Mouse (Mus musculus) thymus, adult 2 months (tissue): ENCODE measurements around the gene Lrtm2.

Experiments
- CTCF ChIP-seq: fragments of 200-500 bp; IDR thresholded peaks from 2 replicates; pipeline ENCODE4 v1.5.1; 2012; ENCODE audit warnings: mild to moderate bottlenecking, control low read depth, low read length, moderate library complexity, borderline replicate concordance; ENCODE audit not compliant: control insufficient read depth, poor library complexity, insufficient read depth; ENCODE audit errors: extremely low read depth
- POLR2A ChIP-seq: fragments of 200-500 bp; IDR thresholded peaks from 2 replicates; pipeline ENCODE4 v1.6.1; 2012; ENCODE audit warnings: mild to moderate bottlenecking, low read length, control low read depth, moderate library complexity; ENCODE audit not compliant: control insufficient read depth, poor library complexity, insufficient read depth; ENCODE audit errors: extremely low read depth

DNA sequence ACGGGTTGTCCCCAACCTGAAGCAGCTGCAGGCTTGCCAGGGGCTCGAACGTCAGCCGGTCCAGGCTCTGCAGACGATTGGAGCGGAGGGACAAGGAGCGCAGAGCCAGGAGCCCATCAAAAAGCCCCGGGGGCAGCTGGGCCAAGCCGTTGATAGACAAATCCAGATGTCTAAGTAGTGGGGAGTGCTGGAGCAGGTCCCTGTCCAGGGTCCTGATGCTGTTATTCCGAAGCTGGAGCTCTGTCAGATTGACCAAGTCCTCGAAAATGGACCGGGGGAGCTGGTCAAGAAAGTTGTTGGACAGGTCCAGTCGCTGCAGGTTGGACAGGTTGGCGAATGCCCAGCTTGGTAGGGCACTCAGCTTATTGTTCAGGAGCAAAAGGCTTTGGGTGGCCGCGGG lies 10.1 kb downstream of the Lrtm2 start:
- TF ChIP-seq POLR2A (no peak), CTCF (no peak)
